Mouse (Mus musculus): ENCODE results near the gene Glb1l2. TPM values are rescaled to one million over a fixed set of nuclear protein-coding genes. Genes with fewer than 3 reads are reported as not detected.

The Glb1l2 gene
- not detected in 3 replicates for total RNA-seq (2017)

- peak; percentile 40; the same call in 1 of the 2 replicates for ATAC-seq (replicated peaks; ENCODE audit: insufficient number of reproducible peaks, low FRiP score, low TSS enrichment, poor library complexity, severe bottlenecking)
These were observed at the start of gene Glb1l2 for GRCm38 (mm10) chr9:26805935-26806666. Gene Glb1l2, minus strand, starts transcription at chr9:26806468.

- ATAC-seq (replicated peaks; ENCODE audit: insufficient number of reproducible peaks, low FRiP score, low TSS enrichment, poor library complexity, severe bottlenecking): no peak
These were observed 24.8 kb upstream of the Glb1l2 start for GRCm38 (mm10) chr9:26831089-26831488.

DNA sequence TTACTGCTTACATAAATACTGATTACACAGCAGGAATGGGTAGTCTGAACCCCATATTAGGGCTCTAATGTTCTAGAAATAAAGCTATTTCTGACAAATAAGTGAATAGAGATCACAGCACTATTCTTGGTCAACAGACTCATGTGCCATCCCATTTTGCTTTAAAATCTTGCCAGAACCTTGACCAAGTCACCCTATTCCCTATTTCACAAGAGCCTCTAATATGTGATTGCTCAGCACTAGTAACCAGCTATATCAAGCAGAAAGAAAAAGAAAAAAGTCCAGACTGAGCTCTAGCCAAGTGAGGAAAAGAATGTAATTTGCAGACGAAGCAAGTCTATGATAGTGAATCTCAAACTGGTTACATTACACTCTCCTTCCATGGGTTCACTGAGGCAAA is 13.7 kb upstream of the Glb1l2 start:
- ATAC-seq (replicated peaks; ENCODE audit: insufficient number of reproducible peaks, low FRiP score, low TSS enrichment, poor library complexity, severe bottlenecking): no peak

GRCm38 (mm10) chr9:26808735-26809134 is 2.5 kb upstream of the Glb1l2 start:
- ATAC-seq (replicated peaks; ENCODE audit: insufficient number of reproducible peaks, low FRiP score, low TSS enrichment, poor library complexity, severe bottlenecking): no peak

GRCm38 (mm10) chr9:26804321-26804720 is 1.9 kb downstream of the Glb1l2 start:
- ATAC-seq (replicated peaks; ENCODE audit: insufficient number of reproducible peaks, low FRiP score, low TSS enrichment, poor library complexity, severe bottlenecking): no peak

DNA sequence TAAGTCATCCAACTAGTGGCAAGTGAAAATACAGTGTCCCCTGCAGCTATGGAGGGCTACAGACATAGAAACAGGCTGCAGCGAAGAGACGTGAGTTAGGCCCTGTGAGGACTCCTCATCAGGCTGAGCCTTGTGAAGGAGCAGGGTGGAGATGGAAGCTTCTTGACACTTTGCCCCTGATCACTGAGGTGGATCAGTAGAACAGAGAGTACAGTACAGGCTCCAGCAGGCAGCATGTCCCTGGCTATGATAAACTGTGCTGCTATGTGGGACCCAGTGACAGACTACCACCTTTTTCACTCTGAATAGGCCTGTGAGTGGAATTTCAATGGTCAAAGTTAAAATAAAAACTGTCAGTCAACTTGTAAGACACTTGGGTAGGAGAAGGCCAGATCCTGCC is 5.9 kb downstream of the Glb1l2 start:
- ATAC-seq (replicated peaks; ENCODE audit: insufficient number of reproducible peaks, low FRiP score, low TSS enrichment, poor library complexity, severe bottlenecking): no peak

DNA sequence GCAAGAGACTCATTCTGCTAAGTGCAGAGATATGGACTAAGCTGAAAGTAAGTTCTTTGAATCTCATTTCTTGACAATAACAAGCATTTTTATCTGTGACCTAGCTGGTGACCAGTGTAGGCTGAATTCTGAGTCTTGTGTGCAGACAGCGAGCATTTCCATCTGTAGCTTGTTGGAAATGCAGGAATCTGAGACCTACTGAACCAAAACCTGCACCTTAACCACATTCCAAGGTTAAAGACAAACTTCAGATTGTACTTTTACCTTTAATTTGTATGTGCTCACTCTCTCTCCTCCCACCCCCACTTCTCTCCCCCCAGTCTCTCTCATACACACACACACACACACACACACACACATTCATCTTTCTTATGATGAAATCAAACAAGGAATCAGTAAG is 7.5 kb downstream of the Glb1l2 start:
- ATAC-seq (replicated peaks; ENCODE audit: insufficient number of reproducible peaks, low FRiP score, low TSS enrichment, poor library complexity, severe bottlenecking): no peak

DNA sequence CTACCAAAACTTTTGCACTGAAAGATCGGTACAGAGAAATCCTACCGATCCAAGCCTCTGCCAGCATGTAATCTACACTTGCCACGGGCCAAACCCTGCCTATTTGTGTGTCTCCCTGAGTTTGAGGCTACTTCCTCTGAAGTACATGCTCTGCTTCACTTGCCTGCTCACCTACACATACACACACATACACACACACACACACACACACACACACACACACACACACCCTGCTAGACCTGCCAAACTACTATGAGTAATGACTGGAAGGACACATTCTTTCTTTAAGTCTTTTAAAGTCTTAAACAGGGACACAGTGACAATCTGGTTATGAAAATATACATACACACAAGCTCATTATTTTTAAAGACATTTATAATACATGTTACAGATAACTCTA is 8.1 kb downstream of the Glb1l2 start:
- ATAC-seq (replicated peaks; ENCODE audit: insufficient number of reproducible peaks, low FRiP score, low TSS enrichment, poor library complexity, severe bottlenecking): no peak

GRCm38 (mm10) chr9:26792829-26793228 is 13.4 kb downstream of the Glb1l2 start:
- no peak for ATAC-seq (replicated peaks; ENCODE audit: insufficient number of reproducible peaks, low FRiP score, low TSS enrichment, poor library complexity, severe bottlenecking)

- ATAC-seq (replicated peaks; ENCODE audit: insufficient number of reproducible peaks, low FRiP score, low TSS enrichment, poor library complexity, severe bottlenecking): no peak
These were observed 22.8 kb downstream of the Glb1l2 start for GRCm38 (mm10) chr9:26783414-26783975.

- no peak for ATAC-seq (replicated peaks; ENCODE audit: insufficient number of reproducible peaks, low FRiP score, low TSS enrichment, poor library complexity, severe bottlenecking)
These were observed 27.8 kb downstream of the Glb1l2 start for GRCm38 (mm10) chr9:26778421-26778820.

DNA sequence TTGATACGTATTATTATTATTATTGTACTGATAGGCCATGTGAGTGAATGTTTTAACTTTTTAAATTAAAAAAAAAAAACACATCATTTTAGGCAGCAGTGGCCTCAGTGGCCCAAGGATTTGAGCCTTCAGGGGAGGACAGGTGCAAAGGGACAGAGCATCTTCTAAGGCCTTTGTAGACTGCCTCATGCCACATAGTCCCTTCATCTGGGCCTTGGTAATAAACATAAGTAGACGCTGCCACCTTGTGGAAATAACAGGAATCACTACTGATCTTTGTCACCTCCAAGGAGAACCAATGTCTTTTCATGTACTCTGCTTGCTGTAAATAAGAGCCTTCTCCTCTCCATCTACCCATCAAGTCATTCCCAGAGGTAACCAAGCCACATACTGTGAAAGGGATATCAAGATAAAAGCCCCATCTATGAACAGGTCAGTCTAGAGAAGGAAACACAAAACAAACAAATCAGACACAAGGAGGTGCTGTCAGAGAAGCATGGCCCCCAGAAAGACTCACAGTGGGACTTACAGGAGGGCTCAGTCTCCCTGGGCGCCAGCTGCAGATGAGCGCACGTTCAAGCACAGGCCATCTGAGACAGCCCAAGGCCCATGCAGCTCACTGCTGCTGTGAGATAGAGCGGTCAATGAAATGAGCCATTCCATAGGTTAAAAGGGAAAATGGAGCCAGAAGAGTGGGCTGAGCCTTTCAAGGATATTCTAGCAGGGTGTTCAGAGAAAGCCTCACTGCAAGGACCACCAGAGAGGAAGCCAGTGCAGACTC is 30.0 kb downstream of the Glb1l2 start:
- ATAC-seq (replicated peaks; ENCODE audit: insufficient number of reproducible peaks, low FRiP score, low TSS enrichment, poor library complexity, severe bottlenecking): no peak

DNA sequence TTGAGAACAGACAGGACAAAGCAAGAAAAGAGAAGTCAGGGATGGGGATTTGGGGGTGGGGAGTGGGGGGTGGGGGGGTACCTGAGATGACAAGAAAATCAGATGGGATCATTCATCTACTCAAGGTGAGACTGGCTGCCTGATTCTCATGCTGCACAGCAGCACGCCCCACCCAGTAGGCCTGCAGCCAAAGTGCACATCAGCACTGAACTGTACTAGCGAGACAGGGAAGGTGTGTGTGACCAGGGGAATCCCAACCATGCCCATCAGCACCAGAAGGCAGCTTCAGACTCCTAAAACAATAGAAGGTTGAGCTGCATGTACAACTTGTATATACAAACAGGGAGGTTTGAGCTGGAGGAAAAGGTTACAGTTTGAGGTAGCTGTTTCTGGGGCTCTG is 30.6 kb downstream of the Glb1l2 start:
- ATAC-seq (replicated peaks; ENCODE audit: insufficient number of reproducible peaks, low FRiP score, low TSS enrichment, poor library complexity, severe bottlenecking): no peak

- ATAC-seq (replicated peaks; ENCODE audit: insufficient number of reproducible peaks, low FRiP score, low TSS enrichment, poor library complexity, severe bottlenecking): no peak
These were observed 38.1 kb downstream of the Glb1l2 start for GRCm38 (mm10) chr9:26768181-26768580.

DNA sequence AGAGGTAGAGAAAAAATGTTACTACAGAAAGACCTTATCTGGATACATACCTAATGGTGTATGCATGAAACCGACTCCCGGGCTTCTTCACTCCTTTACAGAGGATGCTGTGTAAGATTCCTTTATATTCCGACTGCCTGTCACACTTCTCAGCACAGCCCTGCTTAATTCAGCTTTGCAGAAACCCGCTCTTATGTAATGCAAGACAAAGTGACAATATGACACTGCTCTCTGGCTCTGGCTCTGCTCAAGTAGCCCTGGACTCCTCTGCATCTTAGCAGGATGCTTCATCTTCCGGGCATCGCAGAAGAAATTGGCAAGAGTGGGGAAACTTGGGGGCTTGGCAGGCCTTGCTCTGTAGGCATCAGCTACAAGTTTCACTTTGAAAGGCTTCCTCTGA is 43.8 kb downstream of the Glb1l2 start:
- ATAC-seq (replicated peaks; ENCODE audit: insufficient number of reproducible peaks, low FRiP score, low TSS enrichment, poor library complexity, severe bottlenecking): no peak

GRCm38 (mm10) chr9:26760576-26760975 is 45.7 kb downstream of the Glb1l2 start:
- ATAC-seq (replicated peaks; ENCODE audit: insufficient number of reproducible peaks, low FRiP score, low TSS enrichment, poor library complexity, severe bottlenecking): no peak

GRCm38 (mm10) chr9:26760081-26760480 is 46.2 kb downstream of the Glb1l2 start:
- no peak for ATAC-seq (replicated peaks; ENCODE audit: insufficient number of reproducible peaks, low FRiP score, low TSS enrichment, poor library complexity, severe bottlenecking)

DNA sequence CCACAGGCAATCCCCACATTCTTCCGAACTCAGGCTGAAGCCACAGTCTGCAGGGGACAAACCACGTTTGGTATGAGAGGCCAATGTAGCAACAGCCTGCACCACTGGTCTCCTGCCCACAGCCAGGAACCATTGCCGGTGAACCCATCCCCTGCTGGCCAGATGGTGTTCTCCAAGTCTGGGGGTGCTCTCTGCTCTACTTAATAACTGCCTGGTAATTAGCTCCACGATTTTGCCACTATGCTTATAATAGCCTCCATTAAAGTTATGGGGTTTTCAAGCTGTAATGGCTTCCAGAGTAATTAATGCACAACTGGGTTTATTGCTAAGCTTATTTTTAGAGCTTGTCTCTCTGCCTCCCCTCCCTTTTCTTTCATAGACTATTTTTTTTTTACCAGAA is 57.4 kb downstream of the Glb1l2 start:
- ATAC-seq (replicated peaks; ENCODE audit: insufficient number of reproducible peaks, low FRiP score, low TSS enrichment, poor library complexity, severe bottlenecking): no peak

GRCm38 (mm10) chr9:26747121-26747520 is 59.1 kb downstream of the Glb1l2 start:
- ATAC-seq (replicated peaks; ENCODE audit: insufficient number of reproducible peaks, low FRiP score, low TSS enrichment, poor library complexity, severe bottlenecking): no peak

- no peak for ATAC-seq (replicated peaks; ENCODE audit: insufficient number of reproducible peaks, low FRiP score, low TSS enrichment, poor library complexity, severe bottlenecking)
These were observed 63.5 kb downstream of the Glb1l2 start for GRCm38 (mm10) chr9:26742817-26743216.
